Mouse (Mus musculus) gastrocnemius, postnatal 10 days (tissue): ENCODE data around the gene Slc26a3. TPM values are rescaled to one million over a fixed set of nuclear protein-coding genes. Genes with fewer than 3 reads are reported as not detected.
A peak's percentile ranks its signal among the peaks of the same experiment; 100 is the strongest.

ENCODE experiments used
- DNase-seq: peaks from one replicate; pipeline ENCODE4 v3.0.0; 2021; ENCODE audit warnings: mixed read lengths
- total RNA-seq, 2 experiments: library from RNA; stranded (reverse); gene quantifications; 2 replicates each; pipeline ENCODE4 v1.2.3; 2021

The Slc26a3 gene
- total RNA-seq, 2 experiments from 2014 or later = not detected

DNA sequence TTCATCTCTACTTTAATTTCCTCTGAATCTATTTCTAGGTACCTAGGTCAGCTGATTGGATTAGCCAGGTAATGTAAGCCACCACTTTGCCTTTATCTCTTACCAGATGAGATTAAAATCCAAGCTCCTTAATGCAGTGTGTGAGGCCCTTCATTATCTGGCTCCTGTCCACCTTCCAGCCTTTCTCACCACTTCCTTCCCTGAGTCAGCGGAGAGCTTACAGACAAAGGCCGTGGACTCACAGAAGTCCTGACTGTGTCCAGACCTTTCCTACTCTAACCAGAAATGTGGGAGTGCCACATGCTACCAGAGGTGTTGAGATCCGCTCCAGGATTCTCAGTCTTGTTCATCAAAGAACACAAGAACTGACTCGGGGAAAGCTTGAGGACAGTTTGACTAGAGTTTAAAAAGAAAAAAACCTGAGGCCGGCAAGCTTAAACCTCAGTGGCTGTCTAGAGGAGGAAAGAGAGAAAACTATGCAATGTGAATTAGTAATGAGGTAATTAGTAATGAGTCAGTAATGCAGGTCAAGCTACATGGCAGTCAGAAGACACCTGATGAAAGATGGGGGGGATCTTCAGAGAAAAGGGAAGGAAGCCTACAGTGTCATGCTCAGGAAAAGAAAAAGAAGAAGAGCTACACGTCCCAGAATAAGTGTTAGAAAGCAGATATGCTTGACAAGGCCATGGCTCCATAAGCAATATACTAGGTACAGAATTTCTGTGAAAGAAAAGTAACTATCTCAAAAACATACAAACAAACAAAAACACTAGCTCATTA, 123.2 kb downstream of the Slc26a3 start:
- no peak for DNase-seq

DNA sequence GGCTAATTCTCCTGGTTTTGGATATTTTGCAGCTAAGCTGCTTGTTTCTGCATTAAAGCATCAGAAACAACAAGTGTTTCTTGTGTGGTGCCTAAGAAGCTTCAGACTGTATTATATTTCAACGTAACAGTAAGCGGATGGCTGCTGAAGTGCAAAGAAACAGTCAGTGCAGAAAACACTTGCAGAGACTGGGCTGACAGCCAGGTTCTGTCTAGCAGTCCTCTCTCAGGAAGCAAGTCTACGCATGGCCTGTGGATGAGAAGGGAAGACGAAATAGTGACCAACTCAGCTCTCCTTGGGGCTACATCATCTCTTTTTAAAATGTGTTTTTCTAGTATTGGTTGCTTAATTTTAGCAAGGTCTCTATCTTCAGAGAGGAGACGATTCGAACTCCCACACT, 129.4 kb downstream of the Slc26a3 start:
- DNase-seq = peak; percentile 18

DNA sequence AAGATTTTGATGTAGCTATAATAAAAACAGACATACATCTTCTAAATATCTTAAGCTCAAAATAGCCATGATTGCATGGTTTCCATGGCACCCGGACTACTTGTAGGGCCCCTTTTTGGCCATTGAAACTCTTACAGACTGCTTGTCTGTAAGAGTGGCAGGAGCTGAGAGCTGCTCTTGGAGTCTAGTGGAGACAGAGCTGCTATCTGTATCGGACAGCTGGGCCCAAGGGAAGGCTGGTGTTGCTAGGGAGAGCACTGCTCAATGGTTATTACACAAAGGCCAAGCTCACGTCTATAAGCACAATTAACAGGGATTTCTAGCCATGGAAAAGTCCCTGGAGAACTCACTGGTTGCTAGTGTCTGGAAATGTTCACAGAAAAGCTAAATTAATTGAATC, 130.7 kb downstream of the Slc26a3 start:
- no peak for DNase-seq

Other genes with a start within 250 kb of the Slc26a3 start
- not detected for gene Gm6993, start 150.1 kb upstream of the Slc26a3 start, total RNA-seq
- gene Lamb1, start 125.6 kb upstream of the Slc26a3 start, total RNA-seq = 100 to 1,000 TPM; 155 to 176 TPM
- 100 to 1,000 TPM; 175 to 214 TPM for gene Dld, start 39.4 kb upstream of the Slc26a3 start, total RNA-seq
- gene Cbll1, start 108.7 kb downstream of the Slc26a3 start, total RNA-seq = 1 to 10 TPM; 8.6 to 9.5 TPM
- gene Slc26a4, start 169.1 kb downstream of the Slc26a3 start, total RNA-seq = under 1 TPM in 1 of 2 experiments, not detected in 1; 0.09 TPM
- 10 to 100 TPM; 22.0 to 23.9 TPM for gene Bcap29, start 243.8 kb downstream of the Slc26a3 start, total RNA-seq